Mouse (Mus musculus): ENCODE results near the gene Srpx2. TPM values are rescaled to one million over a fixed set of nuclear protein-coding genes. Genes with fewer than 3 reads are reported as not detected.
A peak's percentile ranks its signal among the peaks of the same experiment; 100 is the strongest.

Gene Srpx2
- total and polyA plus RNA-seq, 3 experiments = not detected

- Histone ChIP-seq H3K4me2 (ENCODE audit: insufficient read depth, low read depth, poor library complexity, severe bottlenecking) (no peak overlapping the region), H3K9ac (ENCODE audit: insufficient read depth, low read depth) (no peak overlapping the region), H3K9me3 (replicated peaks; ENCODE audit: low read length) (no peaks in the 10 kb centered on the region), H3K4me3 (replicated peaks in 1 of 3; ENCODE audit: low read depth in 2 of 3, low read length in 2 of 3, poor library complexity in 1 of 3) (no peak overlapping the region), H3K27ac (ENCODE audit: insufficient read depth, low read depth) (no peak overlapping the region), H3K27me3 (replicated peaks) (no peaks in the 10 kb centered on the region), H3K4me1 (ENCODE audit: control insufficient read depth in 1 of 2, insufficient read depth in 2 of 2) (peaks cover 0 to 20% of the 10 kb centered on the region in 2 experiments; a peak in 2 of 4 replicates), H3K36me3 (replicated peaks in 1 of 2; ENCODE audit: control insufficient read depth in 1 of 2, insufficient read depth in 1 of 2, low read length in 1 of 2) (no peaks in the 10 kb centered on the region), H3K79me2 (replicated peaks; ENCODE audit: control insufficient read depth, extremely low read depth, insufficient read depth, poor library complexity, severe bottlenecking) (no peaks in the 10 kb centered on the region)
- in situ Hi-C loops (cut with MboI; ENCODE audit: low pct_ligation_motif_present, low pct_unique_long_range_greater_than_20kb, low sequenced_read_pairs) (no loop called here), dilution Hi-C loops (cut with MboI; ENCODE audit: extremely low pct_ligation_motif_present, extremely low pct_unique_long_range_greater_than_20kb, low sequenced_read_pairs) (no loop called here)
- no peak for TF ChIP-seq TCF12 (IDR thresholded peaks at IDR 0.05; ENCODE audit: low read depth, low read length)
- TF ChIP-seq MYC (IDR thresholded peaks at IDR 0.05; ENCODE audit: low read depth, low read length) = no peak
- TF ChIP-seq USF1 (IDR thresholded peaks at IDR 0.05; ENCODE audit: low read depth, low read length) = no peak
- no peak for TF ChIP-seq BHLHE40 (IDR thresholded peaks at IDR 0.05; ENCODE audit: low read depth, low read length)
- no peak for TF ChIP-seq RCOR1 (conservative IDR thresholded peaks at IDR 0.05; ENCODE audit: low read depth, low read length)
- no peak for TF ChIP-seq MEF2A (IDR thresholded peaks at IDR 0.05; ENCODE audit: borderline replicate concordance, low read depth, low read length)
- no peak for TF ChIP-seq TBP (conservative IDR thresholded peaks at IDR 0.05; ENCODE audit: low read depth, low read length)
- TF ChIP-seq HCFC1 (IDR thresholded peaks at IDR 0.05; ENCODE audit: low read depth, low read length) = no peak
- TF ChIP-seq JUND (conservative IDR thresholded peaks at IDR 0.05; ENCODE audit: low read depth, low read length) = no peak
- no peak for TF ChIP-seq SIN3A (IDR thresholded peaks at IDR 0.05; ENCODE audit: low read length)
- TF ChIP-seq POLR2A (IDR thresholded peaks at IDR 0.05; ENCODE audit: low read depth, low read length) = no peak
- TF ChIP-seq ZMIZ1 (IDR thresholded peaks at IDR 0.05; ENCODE audit: low read depth, low read length) = no peak
- no peak for TF ChIP-seq USF2 (conservative IDR thresholded peaks at IDR 0.05; ENCODE audit: low read depth, low read length)
- TF ChIP-seq CHD1 (IDR thresholded peaks at IDR 0.05; ENCODE audit: low read depth, low read length) = no peak
- TF ChIP-seq SMC3 (IDR thresholded peaks at IDR 0.05; ENCODE audit: low read depth, low read length) = no peak
- TF ChIP-seq NRF1 (IDR thresholded peaks at IDR 0.05; ENCODE audit: low read depth, low read length) = no peak
- TF ChIP-seq MAZ (IDR thresholded peaks at IDR 0.05; ENCODE audit: low read depth, low read length) = no peak
- TF ChIP-seq CTCF (conservative IDR thresholded peaks at IDR 0.05 in 1 of 2, IDR thresholded peaks at IDR 0.05 in 1 of 2; ENCODE audit: low read depth in 2 of 2, low read length in 2 of 2) = no peak
- no peak for TF ChIP-seq RAD21 (IDR thresholded peaks at IDR 0.05; ENCODE audit: low read depth, low read length)
- TF ChIP-seq ETS1 (conservative IDR thresholded peaks at IDR 0.05; ENCODE audit: low read depth, low read length) = no peak
- DNase-seq (ENCODE audit: extremely low read depth) = no peak
These were observed 31.3 kb downstream of the Srpx2 start for GRCm38 (mm10) chrX:133939561-133939960.

DNA sequence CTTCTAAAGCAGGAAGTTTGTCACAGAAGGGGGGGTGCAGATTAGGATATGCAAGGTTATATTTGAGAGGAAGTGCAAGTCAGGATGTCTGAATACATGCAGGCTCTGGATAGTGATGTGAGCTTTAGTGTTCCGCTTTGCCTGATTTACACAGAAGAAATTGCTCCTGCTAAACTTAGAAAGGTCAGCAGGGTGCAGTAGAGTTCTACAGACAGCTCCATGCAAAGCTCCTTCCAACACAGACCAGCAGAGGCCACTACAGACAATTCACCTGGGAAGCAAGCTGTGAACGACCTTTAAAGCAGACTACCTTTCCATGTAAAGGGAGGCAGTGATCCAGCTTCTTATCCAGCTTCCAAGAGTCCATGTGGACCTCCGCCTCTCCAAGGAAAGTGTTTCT, 39.2 kb downstream of the Srpx2 start:
- dilution Hi-C loops (cut with MboI; ENCODE audit: extremely low pct_ligation_motif_present, extremely low pct_unique_long_range_greater_than_20kb, low sequenced_read_pairs) (no loop called here), in situ Hi-C loops (cut with MboI; ENCODE audit: low pct_ligation_motif_present, low pct_unique_long_range_greater_than_20kb, low sequenced_read_pairs) (no loop called here)
- Histone ChIP-seq H3K4me1 (ENCODE audit: control insufficient read depth in 1 of 2, insufficient read depth in 2 of 2) (no peaks in the 10 kb centered on the region), H3K36me3 (replicated peaks in 1 of 2; ENCODE audit: control insufficient read depth in 1 of 2, insufficient read depth in 1 of 2, low read length in 1 of 2) (no peaks in the 10 kb centered on the region), H3K4me3 (replicated peaks in 1 of 3; ENCODE audit: low read depth in 2 of 3, low read length in 2 of 3, poor library complexity in 1 of 3) (no peak overlapping the region), H3K9me3 (replicated peaks; ENCODE audit: low read length) (no peaks in the 10 kb centered on the region), H3K27ac (ENCODE audit: insufficient read depth, low read depth) (no peak overlapping the region), H3K27me3 (replicated peaks) (no peaks in the 10 kb centered on the region), H3K79me2 (replicated peaks; ENCODE audit: control insufficient read depth, extremely low read depth, insufficient read depth, poor library complexity, severe bottlenecking) (no peaks in the 10 kb centered on the region), H3K4me2 (ENCODE audit: insufficient read depth, low read depth, poor library complexity, severe bottlenecking) (no peak overlapping the region), H3K9ac (ENCODE audit: insufficient read depth, low read depth) (no peak overlapping the region)
- TF ChIP-seq JUN (IDR thresholded peaks at IDR 0.05; ENCODE audit: insufficient read depth, low read depth, low read length) = no peak
- no peak for TF ChIP-seq MAX (IDR thresholded peaks at IDR 0.05; ENCODE audit: low read length)
- TF ChIP-seq CHD1 (IDR thresholded peaks at IDR 0.05; ENCODE audit: low read depth, low read length) = no peak
- peak; percentile 27; the same call in 1 of the 2 replicates for TF ChIP-seq ZC3H11A (IDR thresholded peaks at IDR 0.05; ENCODE audit: low read depth, low read length)
- TF ChIP-seq NELFE (IDR thresholded peaks at IDR 0.05; ENCODE audit: low read depth, low read length) = peak; percentile 65; the same call in 1 of the 2 replicates
- peak; percentile 89 for TF ChIP-seq SMC3 (IDR thresholded peaks at IDR 0.05; ENCODE audit: low read depth, low read length)
- TF ChIP-seq CTCF (conservative IDR thresholded peaks at IDR 0.05 in 1 of 2, IDR thresholded peaks at IDR 0.05 in 1 of 2; ENCODE audit: low read depth in 2 of 2, low read length in 2 of 2) = peak; percentile 35 to 99
- no peak for TF ChIP-seq PAX5 (IDR thresholded peaks at IDR 0.05; ENCODE audit: low read length)
- TF ChIP-seq RAD21 (IDR thresholded peaks at IDR 0.05; ENCODE audit: low read depth, low read length) = peak; percentile 91
- DNase-seq (ENCODE audit: extremely low read depth) = peak; percentile 61

Measured in CH12.LX (cell line).